Mouse (Mus musculus) erythroblast, embryonic 14.5 days (primary cell): ENCODE results near the gene Tcp11.

Experiments used
- GATA1 ChIP-seq: IDR thresholded peaks from 2 replicates; pipeline ENCODE4 v1.6.1; 2012; ENCODE audit warnings: low read length, inconsistent platforms, mixed read lengths
- TAL1 ChIP-seq: IDR thresholded peaks from 3 replicates; pipeline ENCODE4 v1.6.1; 2012; ENCODE audit warnings: low read length, inconsistent platforms, mixed read lengths

DNA sequence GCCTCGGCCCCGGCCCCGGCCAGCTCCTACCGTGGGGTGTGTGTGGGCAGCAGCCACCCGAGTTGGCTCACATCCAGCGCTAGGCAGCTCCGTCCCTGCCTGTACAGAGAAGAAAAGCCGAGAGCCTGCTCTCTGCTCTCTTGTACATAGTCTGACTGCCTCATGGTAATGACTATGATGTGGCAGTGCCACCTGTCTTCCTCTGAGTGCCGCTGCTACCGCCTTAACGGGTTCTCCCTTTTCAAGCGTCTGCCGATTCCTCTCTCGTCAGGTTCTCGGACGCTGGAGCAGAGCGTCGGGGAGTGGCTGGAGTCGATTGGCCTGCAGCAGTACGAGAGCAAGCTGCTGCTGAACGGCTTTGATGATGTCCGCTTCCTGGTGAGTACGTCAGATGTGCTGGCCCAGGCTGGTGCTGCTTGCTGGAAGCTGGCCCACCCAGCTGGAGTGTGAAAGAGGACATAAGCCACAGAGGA is 38.1 kb downstream of the Tcp11 start:
- TF ChIP-seq TAL1 (no peak), GATA1 (no peak)
